In the genomic region with DNA sequence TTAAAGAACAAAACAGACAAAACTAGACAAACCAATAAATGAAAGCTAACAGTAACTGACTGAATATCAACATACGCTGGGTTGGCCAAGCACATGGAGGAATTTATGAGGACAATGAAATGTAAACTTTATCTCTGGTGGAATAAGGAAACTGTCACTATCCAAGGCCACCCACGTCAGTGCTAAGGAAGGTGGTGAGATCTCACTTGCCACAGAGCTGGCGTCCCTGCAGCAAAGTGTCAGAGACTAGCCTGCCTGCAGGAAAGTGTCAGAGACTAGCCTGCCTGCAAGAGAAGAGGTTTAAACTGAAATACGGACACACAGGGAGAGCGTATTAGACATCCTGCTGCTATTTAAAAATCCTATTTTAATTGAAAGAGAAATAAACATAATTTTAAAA, we compare ENCODE assay signal across 27 mouse cellular contexts. TPM values are rescaled to one million over a fixed set of nuclear protein-coding genes. Genes with fewer than 3 reads are reported as not detected.
DNase-seq lines count a peak whose midpoint lies in the region; ATAC-seq and TF ChIP-seq lines count a peak whose summit lies in the region.
"Had no signal": no experiment of that assay in that cellular context is flagged by ENCODE, and none has a peak within 500 bp of the region (broad histone marks: within the 10 kb centered on the region; RNA-seq: fewer than 3 reads in every experiment).

No protein-coding gene starts in this region.

- H3K27ac ChIP-seq in intestine, postnatal 0 days (ENCODE audit: low read depth, low read length) = peak overlapping the region; percentile 76
- H3K27ac ChIP-seq: forebrain, embryonic 10.5 days; forebrain, embryonic 13.5 days; heart, adult 2 months; heart, embryonic 10.5 days; heart, embryonic 13.5 days; hindbrain, embryonic 14.5 days; hindbrain, postnatal 0 days had no signal

- no peak overlapping the region for H3K4me3 ChIP-seq in intestine, postnatal 0 days (ENCODE audit: low read depth, low read length)
- H3K4me3 ChIP-seq: forebrain, embryonic 10.5 days; forebrain, embryonic 13.5 days; heart, adult 2 months; heart, embryonic 10.5 days; heart, embryonic 13.5 days had no signal

- no peak for TF ChIP-seq CTCF in intestine, postnatal 0 days (IDR thresholded peaks at IDR 0.05; ENCODE audit: low read depth)

- 20% methylated on average over 5 of the region's 5 CpGs for WGBS in intestine, postnatal 0 days

- H3K9ac ChIP-seq in intestine, postnatal 0 days (ENCODE audit: low read depth, low read length) = no peak overlapping the region
- H3K9ac ChIP-seq: forebrain, embryonic 13.5 days; heart, embryonic 13.5 days; hindbrain, embryonic 14.5 days had no signal

- ATAC-seq in frontal cortex, adult (ENCODE audit: low TSS enrichment) = peak; percentile 65; the same call in 1 of the 2 replicates
- ATAC-seq in intestine, postnatal 0 days = peak; percentile 67
- no peak for ATAC-seq in activated CD4-positive, CD25-positive, alpha-beta regulatory T cell, adult 4 months
- ATAC-seq: forebrain, embryonic 13.5 days; forebrain, embryonic 16.5 days; hindbrain, postnatal 0 days had no signal

- H3K4me1 ChIP-seq in intestine, postnatal 0 days (replicated peaks; ENCODE audit: control insufficient read depth, insufficient read depth, low read length) = 0 out of 2 replicates have a peak, but pooled peaks cover 8% of the 10 kb centered on the region
- H3K4me1 ChIP-seq: forebrain, embryonic 10.5 days; forebrain, embryonic 13.5 days had no signal

- H3K4me2 ChIP-seq in intestine, postnatal 0 days (replicated peaks; ENCODE audit: low read depth) = peak overlapping the region; percentile 25
- H3K4me2 ChIP-seq: forebrain, embryonic 13.5 days; heart, embryonic 13.5 days; hindbrain, embryonic 14.5 days had no signal

- no peak for DNase-seq in frontal cortex, postnatal 14 days (ENCODE audit: low spot score in 2 of 2)
- DNase-seq in lung, postnatal 4 days = peak; percentile 19 to 36
- no peak for DNase-seq in lung, postnatal 25 days (ENCODE audit: low spot score)
- DNase-seq in ovary, postnatal 36 days (ENCODE audit: low spot score) = no peak
- DNase-seq: adrenal gland, adult 2 months; adrenal gland, postnatal 25 days; cerebellum, adult 18-20 months; cerebellum, adult 9-10 months; cerebellum, postnatal 14 days; gastrocnemius, postnatal 10 days; gastrocnemius, postnatal 36 days; heart, adult 2 months; heart, postnatal 14 days; heart, postnatal 4 days had no signal

- no peaks in the 10 kb centered on the region for H3K9me3 ChIP-seq in intestine, postnatal 0 days (ENCODE audit: control insufficient read depth)
- H3K9me3 ChIP-seq: forebrain, embryonic 10.5 days; forebrain, embryonic 13.5 days; heart, embryonic 10.5 days; heart, embryonic 13.5 days had no signal

- H3K27me3 ChIP-seq in intestine, postnatal 0 days (replicated peaks; ENCODE audit: control insufficient read depth, insufficient read depth, low read length) = no peaks in the 10 kb centered on the region
- H3K27me3 ChIP-seq: forebrain, embryonic 13.5 days; heart, embryonic 13.5 days had no signal

- H3K36me3 ChIP-seq in intestine, postnatal 0 days (ENCODE audit: control insufficient read depth, insufficient read depth) = no peaks in the 10 kb centered on the region
- H3K36me3 ChIP-seq: forebrain, embryonic 10.5 days; heart, embryonic 10.5 days; heart, embryonic 13.5 days had no signal

RNA-seq across cellular contexts. Expression of gene Oat, which starts 11.0 kb away (rescaled TPM):
- polyA plus RNA-seq in intestine, postnatal 0 days (2015; fragmentation: Nextera tagmentation; extraction: Ambion mirVana) = 1,789 and 2,051 TPM in 2 replicates
- 10 to 100 TPM; 78.7 to 79.0 TPM for polyA plus RNA-seq in activated CD4-positive, CD25-positive, alpha-beta regulatory T cell, adult 4 months (2017; shearing (Covaris generic))

RNA-seq across cellular contexts. Expression of gene Nkx1-2, which starts 12.3 kb away (rescaled TPM):
- 0.57 and 0.61 TPM in 2 replicates for polyA plus RNA-seq in intestine, postnatal 0 days (2015; fragmentation: Nextera tagmentation; extraction: Ambion mirVana)
- not detected for polyA plus RNA-seq in activated CD4-positive, CD25-positive, alpha-beta regulatory T cell, adult 4 months (2017; shearing (Covaris generic))
- polyA plus RNA-seq: adrenal gland, adult 2 months; embryonic facial prominence, embryonic 11.5 days; embryonic facial prominence, embryonic 14.5 days; heart, adult 2 months; heart, embryonic 10.5 days; heart, embryonic 13.5 days; heart, embryonic 16.5 days had no signal

RNA-seq across cellular contexts. Expression of gene Lhpp, which starts 23.3 kb away (rescaled TPM):
- polyA plus RNA-seq in intestine, postnatal 0 days (2015; fragmentation: Nextera tagmentation; extraction: Ambion mirVana) = 52.0 and 54.5 TPM in 2 replicates
- 1 to 10 TPM; 4.2 to 4.6 TPM for polyA plus RNA-seq in activated CD4-positive, CD25-positive, alpha-beta regulatory T cell, adult 4 months (2017; shearing (Covaris generic))

Comparison
In these comparisons a context has a peak if more than half of its experiments do, and no peak if none do; other contexts are left out.
1. DNase-seq: peak in lung, postnatal 4 days (2 of 2); none in frontal cortex, postnatal 14 days (0 of 2), lung, postnatal 25 days (single experiment) and ovary, postnatal 36 days (single experiment).
2. RNA of gene Oat, which starts 11.0 kb away (polyA plus RNA-seq): 1,789 to 2,051 TPM in intestine, postnatal 0 days; 78.7 to 79.0 TPM in activated CD4-positive, CD25-positive, alpha-beta regulatory T cell, adult 4 months; every median in the first group is over 10 times any median in the second.